Mouse (Mus musculus) leukemia stem cell, adult 10-12 weeks (primary cell): ENCODE data around the gene Adad1. TPM values are rescaled to one million over a fixed set of nuclear protein-coding genes. Genes with fewer than 3 reads are reported as not detected.

Experiments used
- polyA plus RNA-seq: library from polyadenylated mRNA; stranded (reverse); fragments of >175 nt; gene quantifications from 2 replicates; pipeline ENCODE4 v1.2.3, GENCODE M21; 2012; ENCODE audit warnings: low replicate concordance

The Adad1 gene
- not detected in 2 replicates for polyA plus RNA-seq

GRCm38 (mm10) chr3:37063406-37063805 is at the start of gene Adad1:
Gene Adad1 (plus strand): TSS chr3:37063527.

GRCm38 (mm10) chr3:37125655-37126054 is 62.3 kb downstream of the Adad1 start, which contains the start of gene Il2:
Gene Il2 (minus strand): TSS chr3:37125959.

Other genes starting within 250 kb of the Adad1 start
- 1.7 and 3.6 TPM in 2 replicates for gene 4932438A13Rik, start 200.4 kb upstream of the Adad1 start, polyA plus RNA-seq
- not detected in 2 replicates for gene Il2, start 62.4 kb downstream of the Adad1 start, polyA plus RNA-seq
- not detected in 2 replicates for gene Il21, start 169.1 kb downstream of the Adad1 start, polyA plus RNA-seq
- gene Bbs12, start 249.0 kb downstream of the Adad1 start, polyA plus RNA-seq = 0.11 TPM in 1 of 2 replicates, not detected in the other
- 1.6 and 2.0 TPM in 2 replicates for gene Cetn4, start 249.2 kb downstream of the Adad1 start, polyA plus RNA-seq